Mouse (Mus musculus): ENCODE data around the gene Hoxc12.
A peak's percentile ranks its signal among the peaks of the same experiment; 100 is the strongest.

The Hoxc12 gene

GRCm38 (mm10) chr15:102965003-102965891 lies 28.7 kb downstream of the Hoxc12 start:
- DNase-seq (ENCODE audit: low spot score) = no peak

- DNase-seq (ENCODE audit: low spot score) = peak; percentile 86
Observed at GRCm38 (mm10) chr15:102965892-102966775, 29.6 kb downstream of the Hoxc12 start.

GRCm38 (mm10) chr15:102966776-102967311 lies 30.3 kb downstream of the Hoxc12 start, which contains the start of gene Hoxc10:
Gene Hoxc10 (plus strand): TSS chr15:102966796.
- DNase-seq (ENCODE audit: low spot score) = no peak

DNA sequence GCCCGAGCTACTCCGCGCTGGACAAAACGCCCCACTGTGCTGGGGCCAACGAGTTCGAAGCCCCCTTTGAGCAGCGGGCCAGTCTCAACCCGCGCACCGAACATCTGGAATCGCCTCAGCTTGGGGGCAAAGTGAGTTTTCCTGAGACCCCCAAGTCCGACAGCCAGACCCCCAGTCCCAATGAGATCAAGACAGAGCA lies 30.7 kb downstream of the Hoxc12 start, which contains the start of gene Hoxc5:
Gene Hoxc5, plus strand, starts transcription at position 132 of the 199 bp plus-strand sequence.
- DNase-seq (ENCODE audit: low spot score) = no peak

GRCm38 (mm10) chr15:102967511-102968397 lies 31.2 kb downstream of the Hoxc12 start:
- DNase-seq (ENCODE audit: low spot score) = no peak

- DNase-seq (ENCODE audit: low spot score) = no peak
Observed at GRCm38 (mm10) chr15:102969296-102969695, 32.7 kb downstream of the Hoxc12 start.

DNA sequence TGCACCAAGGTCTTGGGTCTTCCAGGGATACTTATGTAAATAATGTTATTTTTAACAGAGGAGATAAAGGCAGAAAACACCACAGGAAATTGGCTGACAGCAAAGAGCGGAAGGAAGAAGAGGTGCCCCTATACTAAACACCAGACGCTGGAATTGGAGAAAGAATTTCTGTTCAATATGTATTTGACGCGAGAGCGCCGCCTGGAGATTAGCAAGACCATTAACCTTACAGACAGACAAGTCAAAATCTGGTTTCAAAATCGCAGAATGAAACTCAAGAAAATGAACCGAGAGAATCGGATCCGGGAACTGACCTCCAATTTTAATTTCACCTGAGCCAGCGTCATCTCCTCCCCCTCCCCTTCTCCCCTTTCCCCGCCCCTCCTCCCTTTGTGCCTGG lies 34.2 kb downstream of the Hoxc12 start:
- DNase-seq (ENCODE audit: low spot score) = peak; percentile 40

GRCm38 (mm10) chr15:102972254-102972653 lies 35.7 kb downstream of the Hoxc12 start:
- no peak for DNase-seq (ENCODE audit: low spot score)

- DNase-seq (ENCODE audit: low spot score) = no peak
Observed at GRCm38 (mm10) chr15:102972753-102973152, 36.2 kb downstream of the Hoxc12 start.

- no peak for DNase-seq (ENCODE audit: low spot score)
Observed at GRCm38 (mm10) chr15:102975034-102975433, 38.5 kb downstream of the Hoxc12 start.

DNA sequence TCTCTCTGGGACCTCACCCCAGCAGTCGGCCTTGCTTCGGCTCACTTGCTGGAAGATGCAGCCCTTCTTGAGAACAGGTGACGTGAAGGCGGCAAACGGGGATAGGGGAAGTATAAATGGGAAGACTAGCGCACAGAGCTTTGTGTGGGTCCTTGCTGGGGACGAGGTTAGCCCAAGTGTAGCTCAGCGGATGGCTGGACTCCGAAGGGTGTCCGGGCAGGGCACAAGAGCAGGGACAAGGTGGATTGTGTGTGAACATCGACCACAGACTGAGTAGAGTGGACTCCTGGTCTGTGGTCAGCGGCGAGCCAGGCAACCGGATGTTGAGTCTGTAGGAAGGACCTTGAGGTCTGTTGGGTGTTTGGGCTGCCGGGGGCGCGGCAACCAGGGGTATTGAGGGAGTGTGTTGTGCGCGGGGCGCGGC lies 39.1 kb downstream of the Hoxc12 start:
- DNase-seq (ENCODE audit: low spot score) = no peak

- no peak for DNase-seq (ENCODE audit: low spot score)
Observed at GRCm38 (mm10) chr15:102976171-102976570, 39.6 kb downstream of the Hoxc12 start, which contains the start of gene Hoxc9. Gene Hoxc9 (plus strand): TSS chr15:102976439.

GRCm38 (mm10) chr15:102976631-102977422 lies 40.3 kb downstream of the Hoxc12 start:
- DNase-seq (ENCODE audit: low spot score) = no peak

DNA sequence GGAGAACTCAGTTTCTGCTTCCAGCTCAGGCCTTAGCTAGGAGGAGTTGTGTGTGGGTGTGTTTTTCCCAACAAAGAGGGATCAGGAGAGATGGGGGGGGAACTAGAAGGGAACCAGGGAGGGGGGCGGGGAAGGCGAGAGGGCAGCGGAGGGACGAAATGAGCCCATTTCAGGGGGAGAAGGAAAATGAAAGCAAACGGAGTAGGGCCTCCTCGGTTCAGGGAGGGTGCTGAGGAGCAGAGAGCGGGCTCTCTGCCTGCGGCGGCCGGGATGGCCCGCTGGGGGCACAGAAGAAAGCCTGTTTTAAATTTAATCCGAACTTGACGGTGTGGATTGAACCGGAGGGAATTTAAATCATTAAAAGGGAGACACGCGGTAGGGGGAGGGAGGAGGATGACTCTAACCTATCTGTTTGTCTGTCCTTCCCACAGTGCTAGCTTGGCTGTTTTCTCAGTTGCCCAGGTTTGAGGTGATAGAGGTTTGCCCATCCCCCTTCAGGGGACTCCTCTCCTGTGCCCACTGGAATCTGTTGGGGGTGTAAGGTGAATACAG lies 40.9 kb downstream of the Hoxc12 start:
- no peak for DNase-seq (ENCODE audit: low spot score)

- DNase-seq (ENCODE audit: low spot score) = no peak
Observed at GRCm38 (mm10) chr15:102978615-102979515, 42.3 kb downstream of the Hoxc12 start.

GRCm38 (mm10) chr15:102979936-102980335 lies 43.4 kb downstream of the Hoxc12 start:
- no peak for DNase-seq (ENCODE audit: low spot score)

GRCm38 (mm10) chr15:102980352-102980751 lies 43.8 kb downstream of the Hoxc12 start:
- no peak for DNase-seq (ENCODE audit: low spot score)

- no peak for DNase-seq (ENCODE audit: low spot score)
Observed at GRCm38 (mm10) chr15:102980912-102981311, 44.4 kb downstream of the Hoxc12 start.

All from urinary bladder, postnatal 25 days (tissue).